Mouse (Mus musculus): ENCODE measurements around the gene Tcf12. TPM values are rescaled to one million over a fixed set of nuclear protein-coding genes. Genes with fewer than 3 reads are reported as not detected.
A peak's percentile ranks its signal among the peaks of the same experiment; 100 is the strongest.

Tcf12 gene
- polyA plus RNA-seq, 1 experiment: 78.1 TPM

GRCm38 (mm10) chr9:71848392-71848791 is 263.3 kb downstream of the Tcf12 start:
- no peak overlapping the region for H3K4me3 ChIP-seq (replicated peaks; ENCODE audit: extremely low read depth, low read depth, low read length)
- WGBS: 94% methylated on average over 3 of the region's 3 CpGs
- no peaks in the 10 kb centered on the region; the same call in 1 of the 2 replicates for H3K4me1 ChIP-seq (ENCODE audit: control insufficient read depth, insufficient read depth, low read length)
- DNase-seq: no peak
- no peak for TF ChIP-seq CTCF (IDR thresholded peaks at IDR 0.05; ENCODE audit: insufficient read depth, low read length)
- TF ChIP-seq POLR2A (IDR thresholded peaks at IDR 0.05; ENCODE audit: borderline replicate concordance, extremely low read depth, low read depth, low read length): no peak

DNA sequence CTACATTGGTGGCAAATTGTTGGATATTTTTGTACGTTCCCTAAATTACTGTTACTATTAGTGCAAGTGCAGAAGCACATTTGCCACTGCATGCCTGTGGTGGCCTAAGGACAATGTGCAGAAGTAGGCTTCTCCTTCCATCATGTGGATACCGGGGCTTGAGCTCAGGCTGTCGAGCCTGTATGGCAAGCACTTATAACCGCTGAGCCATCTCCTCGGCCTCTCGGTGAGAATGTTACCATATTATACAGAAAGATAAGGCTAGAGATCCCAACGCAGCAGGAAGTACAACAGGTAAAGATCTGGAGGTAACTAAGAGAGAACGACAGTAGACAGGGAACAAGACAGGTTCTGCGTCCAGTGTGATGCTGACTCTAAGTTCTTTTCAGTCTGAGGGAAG is 263.8 kb downstream of the Tcf12 start:
- DNase-seq: no peak
- H3K4me1 ChIP-seq (ENCODE audit: control insufficient read depth, insufficient read depth, low read length): no peaks in the 10 kb centered on the region; the same call in none of the 2 replicates
- TF ChIP-seq POLR2A (IDR thresholded peaks at IDR 0.05; ENCODE audit: borderline replicate concordance, extremely low read depth, low read depth, low read length) (no peak), CTCF (IDR thresholded peaks at IDR 0.05; ENCODE audit: insufficient read depth, low read length) (no peak)
- no peak overlapping the region for H3K4me3 ChIP-seq (replicated peaks; ENCODE audit: extremely low read depth, low read depth, low read length)
- WGBS: 94% methylated on average over 9 of the region's 9 CpGs

DNA sequence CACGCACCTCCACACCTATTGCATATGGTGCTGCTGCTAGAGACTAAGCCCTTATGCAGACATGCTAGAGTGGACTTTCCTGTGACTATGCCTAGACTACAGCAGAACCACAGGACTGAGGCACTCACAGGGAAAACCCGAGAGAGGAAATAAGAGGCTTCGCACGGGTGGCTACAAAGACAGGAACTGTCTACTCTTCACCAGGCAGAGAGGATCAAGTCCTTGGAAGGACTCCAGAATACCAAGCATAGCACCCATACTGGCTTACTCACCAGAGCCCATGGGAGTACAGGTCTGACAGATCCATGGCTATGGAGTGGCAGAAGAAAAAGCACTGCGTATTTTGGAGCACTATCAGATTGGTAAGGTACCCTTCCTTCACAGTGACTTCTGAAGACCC is 269.8 kb downstream of the Tcf12 start:
- Histone ChIP-seq H3K4me1 (ENCODE audit: control insufficient read depth, insufficient read depth, low read length) (no peaks in the 10 kb centered on the region; the same call in none of the 2 replicates), H3K4me3 (replicated peaks; ENCODE audit: extremely low read depth, low read depth, low read length) (no peak overlapping the region)
- WGBS: 72% methylated on average over 5 of the region's 5 CpGs
- TF ChIP-seq CTCF (IDR thresholded peaks at IDR 0.05; ENCODE audit: insufficient read depth, low read length) (no peak), POLR2A (IDR thresholded peaks at IDR 0.05; ENCODE audit: borderline replicate concordance, extremely low read depth, low read depth, low read length) (no peak)
- no peak for DNase-seq

DNA sequence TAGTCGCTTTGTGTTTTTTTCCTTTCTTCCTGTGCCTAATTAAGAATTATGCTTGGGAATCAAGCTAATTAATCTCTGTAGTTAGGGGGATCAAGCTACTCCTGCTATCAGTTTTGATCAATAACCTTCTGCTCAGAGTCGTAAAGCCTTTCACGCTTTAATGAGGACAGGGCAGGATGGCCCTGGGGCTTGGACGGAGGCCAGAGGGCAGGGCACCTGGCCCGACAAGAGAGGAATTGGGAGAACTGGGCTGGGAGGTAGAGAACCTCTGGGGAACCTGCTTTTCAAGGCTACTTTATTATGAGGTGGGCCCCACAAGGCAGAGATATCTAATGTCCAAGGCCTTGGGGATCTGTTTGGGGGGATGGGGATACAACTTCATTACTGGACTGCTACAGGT is 274.3 kb downstream of the Tcf12 start:
- no peak overlapping the region for H3K4me3 ChIP-seq (replicated peaks; ENCODE audit: extremely low read depth, low read depth, low read length)
- H3K4me1 ChIP-seq (ENCODE audit: control insufficient read depth, insufficient read depth, low read length): no peaks in the 10 kb centered on the region
- no peak for DNase-seq
- TF ChIP-seq POLR2A (IDR thresholded peaks at IDR 0.05; ENCODE audit: borderline replicate concordance, extremely low read depth, low read depth, low read length) (no peak), CTCF (IDR thresholded peaks at IDR 0.05; ENCODE audit: insufficient read depth, low read length) (no peak)
- WGBS: 55% methylated on average over 5 of the region's 5 CpGs

DNA sequence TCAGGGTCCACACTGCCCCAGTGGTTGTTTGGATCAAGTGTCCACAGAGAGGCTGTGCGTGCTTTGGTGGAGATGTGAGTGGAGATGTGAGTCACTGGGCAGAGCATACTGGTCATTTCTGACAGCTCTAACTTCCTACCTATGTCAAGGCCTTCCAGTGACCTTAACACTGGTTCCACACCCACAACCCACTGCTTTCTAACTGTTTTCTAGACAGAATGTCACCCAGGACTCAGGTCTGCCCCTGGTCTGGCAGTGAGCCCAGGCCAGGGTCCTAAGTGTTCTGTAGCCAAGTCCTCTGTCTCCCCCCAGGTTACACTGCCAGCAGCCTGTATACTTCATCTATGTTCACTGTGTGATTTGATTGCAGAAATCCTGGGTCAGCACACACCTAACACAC is 275.3 kb downstream of the Tcf12 start:
- TF ChIP-seq POLR2A (IDR thresholded peaks at IDR 0.05; ENCODE audit: borderline replicate concordance, extremely low read depth, low read depth, low read length) (no peak), CTCF (IDR thresholded peaks at IDR 0.05; ENCODE audit: insufficient read depth, low read length) (no peak)
- 95% methylated on average over 1 of the region's 1 CpGs for WGBS
- Histone ChIP-seq H3K4me3 (replicated peaks; ENCODE audit: extremely low read depth, low read depth, low read length) (no peak overlapping the region), H3K4me1 (ENCODE audit: control insufficient read depth, insufficient read depth, low read length) (peaks cover 3% of the 10 kb centered on the region; the same call in 1 of the 2 replicates)
- no peak for DNase-seq

DNA sequence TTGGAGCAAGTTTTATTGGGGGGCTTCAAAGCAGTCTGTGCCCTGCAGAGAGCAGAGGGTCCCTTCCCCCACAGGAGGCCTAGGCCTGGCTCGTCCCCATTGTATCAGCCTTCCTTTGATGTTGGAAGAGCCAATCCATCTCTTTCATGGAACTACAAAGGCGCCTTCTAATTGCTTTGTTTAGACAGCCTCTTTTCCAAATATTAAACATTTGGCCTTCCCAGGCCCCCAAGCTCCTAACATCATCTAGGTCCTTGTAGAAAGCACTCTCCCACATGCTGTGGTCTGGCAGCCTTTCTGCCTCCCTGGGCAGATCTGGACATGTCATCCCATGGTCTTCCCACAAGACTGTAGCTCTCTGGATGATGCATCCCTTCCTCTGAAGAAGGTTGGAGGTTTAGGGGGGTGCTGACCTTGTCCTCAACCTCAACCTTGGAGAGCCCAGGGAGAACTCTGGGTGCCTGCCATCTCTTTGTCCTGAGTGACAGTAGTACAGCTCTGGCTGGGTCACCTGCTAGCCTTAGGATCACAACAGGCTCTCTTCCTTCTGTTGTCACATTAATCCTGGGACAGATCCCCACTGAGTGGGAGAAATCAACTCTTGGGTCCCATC is 276.4 kb downstream of the Tcf12 start:
- TF ChIP-seq POLR2A (IDR thresholded peaks at IDR 0.05; ENCODE audit: borderline replicate concordance, extremely low read depth, low read depth, low read length) (no peak), CTCF (IDR thresholded peaks at IDR 0.05; ENCODE audit: insufficient read depth, low read length) (no peak)
- WGBS: 36% methylated on average over 2 of the region's 2 CpGs
- DNase-seq: no peak
- Histone ChIP-seq H3K4me3 (replicated peaks; ENCODE audit: extremely low read depth, low read depth, low read length) (no peak overlapping the region), H3K4me1 (ENCODE audit: control insufficient read depth, insufficient read depth, low read length) (peaks cover 3% of the 10 kb centered on the region; the same call in 1 of the 2 replicates)

DNA sequence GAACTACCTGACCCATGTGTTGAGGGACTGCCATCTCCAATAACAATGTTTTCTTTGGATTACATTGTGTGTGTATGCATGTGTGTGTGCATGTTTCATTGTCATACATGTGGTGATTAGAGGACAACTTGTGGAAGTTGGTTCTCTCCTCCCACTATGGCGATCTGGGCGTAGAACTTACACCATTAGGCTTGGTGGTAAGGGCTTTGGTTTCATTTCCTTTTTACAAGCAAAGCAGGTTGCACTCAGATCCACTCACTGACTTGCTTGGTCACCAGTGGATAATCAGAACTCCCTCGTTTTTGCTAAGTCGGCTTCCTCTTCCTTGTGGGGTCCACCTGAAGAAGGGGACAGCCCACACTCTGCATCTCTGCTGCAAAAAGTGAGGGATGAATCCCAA is 277.0 kb downstream of the Tcf12 start:
- Histone ChIP-seq H3K4me1 (ENCODE audit: control insufficient read depth, insufficient read depth, low read length) (peaks cover 3% of the 10 kb centered on the region; the same call in 1 of the 2 replicates), H3K4me3 (replicated peaks; ENCODE audit: extremely low read depth, low read depth, low read length) (no peak overlapping the region)
- WGBS: 48% methylated on average over 4 of the region's 4 CpGs
- no peak for DNase-seq
- TF ChIP-seq POLR2A (IDR thresholded peaks at IDR 0.05; ENCODE audit: borderline replicate concordance, extremely low read depth, low read depth, low read length) (no peak), CTCF (IDR thresholded peaks at IDR 0.05; ENCODE audit: insufficient read depth, low read length) (no peak)

- peak; percentile 88 for DNase-seq
- TF ChIP-seq CTCF (IDR thresholded peaks at IDR 0.05; ENCODE audit: insufficient read depth, low read length) (peak; percentile 60), POLR2A (IDR thresholded peaks at IDR 0.05; ENCODE audit: borderline replicate concordance, extremely low read depth, low read depth, low read length) (no peak)
- Histone ChIP-seq H3K4me3 (replicated peaks; ENCODE audit: extremely low read depth, low read depth, low read length) (peak overlapping the region; percentile 6), H3K4me1 (ENCODE audit: control insufficient read depth, insufficient read depth, low read length) (peaks cover 3% of the 10 kb centered on the region; the same call in 1 of the 2 replicates)
- WGBS: 44% methylated on average over 26 of the region's 26 CpGs
Observed at GRCm38 (mm10) chr9:71831756-71832699, 279.6 kb downstream of the Tcf12 start.

DNA sequence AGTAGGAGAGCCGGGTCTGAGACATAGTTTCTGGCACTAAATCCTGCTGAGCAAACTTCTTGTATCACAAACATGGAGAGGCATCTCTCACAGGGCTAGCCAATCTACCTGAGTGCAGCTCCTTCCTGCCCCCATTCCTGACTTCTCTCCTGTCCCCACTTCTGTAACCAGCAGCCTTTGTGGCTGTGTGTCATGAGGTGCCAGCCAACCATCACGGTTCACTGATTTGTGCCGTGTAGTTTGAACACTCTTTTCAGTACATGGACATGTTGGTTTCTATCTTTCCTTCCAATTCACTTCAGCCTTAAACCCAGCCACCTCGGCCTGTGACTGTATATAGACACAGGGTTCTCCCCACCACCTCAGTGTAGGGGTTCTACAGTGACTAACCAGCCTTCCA is 280.7 kb downstream of the Tcf12 start:
- Histone ChIP-seq H3K4me3 (replicated peaks; ENCODE audit: extremely low read depth, low read depth, low read length) (no peak overlapping the region), H3K4me1 (ENCODE audit: control insufficient read depth, insufficient read depth, low read length) (peaks cover 3% of the 10 kb centered on the region; the same call in 1 of the 2 replicates)
- DNase-seq: no peak
- 79% methylated on average over 4 of the region's 4 CpGs for WGBS
- TF ChIP-seq POLR2A (IDR thresholded peaks at IDR 0.05; ENCODE audit: borderline replicate concordance, extremely low read depth, low read depth, low read length) (no peak), CTCF (IDR thresholded peaks at IDR 0.05; ENCODE audit: insufficient read depth, low read length) (no peak)
